Mouse (Mus musculus) thymus, postnatal 0 days (tissue): Measurements from ENCODE around the gene Fam83c. TPM values are rescaled to one million over a fixed set of nuclear protein-coding genes. Genes with fewer than 3 reads are reported as not detected.

Experiments used
- DNase-seq: peaks from one replicate; pipeline ENCODE4 v3.0.0-alpha.2; 2015; ENCODE audit warnings: low spot score
- polyA plus RNA-seq: library from polyadenylated mRNA; unstranded; fragments of >200 nt; fragmentation: Nextera tagmentation; extraction: Ambion mirVana; gene quantifications from 2 replicates; pipeline ENCODE4 v1.2.1, GENCODE M21; 2015

Fam83c gene
- polyA plus RNA-seq, 1 experiment from 2014 or later = 0.05 TPM

GRCm38 (mm10) chr2:155794674-155795445 lies 39.8 kb downstream of the Fam83c start:
- no peak for DNase-seq

GRCm38 (mm10) chr2:155792899-155793298 lies 41.8 kb downstream of the Fam83c start:
- DNase-seq = no peak

- no peak for DNase-seq
These were observed 46.4 kb downstream of the Fam83c start for GRCm38 (mm10) chr2:155787949-155788931.

GRCm38 (mm10) chr2:155786905-155787304 lies 47.7 kb downstream of the Fam83c start:
- DNase-seq = no peak

- DNase-seq = no peak
These were observed 50.1 kb downstream of the Fam83c start for GRCm38 (mm10) chr2:155784534-155784933.

- DNase-seq = no peak
These were observed 55.1 kb downstream of the Fam83c start for GRCm38 (mm10) chr2:155779506-155779905.

GRCm38 (mm10) chr2:155779066-155779465 lies 55.6 kb downstream of the Fam83c start:
- DNase-seq = no peak

GRCm38 (mm10) chr2:155778004-155778403 lies 56.6 kb downstream of the Fam83c start:
- DNase-seq = no peak

- DNase-seq = no peak
These were observed 57.0 kb downstream of the Fam83c start for GRCm38 (mm10) chr2:155777688-155777985.

Other genes starting within 250 kb of the Fam83c start
- gene Gss, start 242.0 kb downstream of the Fam83c start, polyA plus RNA-seq = 29.4 and 33.8 TPM in 2 replicates
- 0.17 and 0.18 TPM in 2 replicates for gene Myh7b, start 223.6 kb downstream of the Fam83c start, polyA plus RNA-seq
- gene Trpc4ap, start 142.5 kb downstream of the Fam83c start, polyA plus RNA-seq = 191 and 217 TPM in 2 replicates
- gene Edem2, start 105.4 kb downstream of the Fam83c start, polyA plus RNA-seq = 49.2 and 50.8 TPM in 2 replicates
- gene Gm17581, start 99.0 kb downstream of the Fam83c start, polyA plus RNA-seq = not detected in 2 replicates
- 3.3 and 4.4 TPM in 2 replicates for gene Procr, start 83.7 kb downstream of the Fam83c start, polyA plus RNA-seq
- gene Mmp24, start 59.5 kb downstream of the Fam83c start, polyA plus RNA-seq = 0.06 and 0.07 TPM in 2 replicates
- gene BC029722, start 15.4 kb downstream of the Fam83c start, polyA plus RNA-seq = 24.0 and 24.4 TPM in 2 replicates
- 232 and 242 TPM in 2 replicates for gene Eif6, start 7.9 kb downstream of the Fam83c start, polyA plus RNA-seq
- gene Uqcc1, start 95.5 kb upstream of the Fam83c start, polyA plus RNA-seq = 56.9 and 58.2 TPM in 2 replicates
- not detected in 2 replicates for gene Gm15557, start 105.9 kb upstream of the Fam83c start, polyA plus RNA-seq
- 0.22 and 0.25 TPM in 2 replicates for gene Gdf5, start 110.5 kb upstream of the Fam83c start, polyA plus RNA-seq
- 16.6 and 23.4 TPM in 2 replicates for gene Cep250, start 121.6 kb upstream of the Fam83c start, polyA plus RNA-seq
- 2.1 TPM in 2 replicates for gene 6430550D23Rik, start 173.1 kb upstream of the Fam83c start, polyA plus RNA-seq
- 175 and 186 TPM in 2 replicates for gene Ergic3, start 173.2 kb upstream of the Fam83c start, polyA plus RNA-seq
- gene Fer1l4, start 218.1 kb upstream of the Fam83c start, polyA plus RNA-seq = 0.04 and 0.07 TPM in 2 replicates
- gene Spag4, start 230.3 kb upstream of the Fam83c start, polyA plus RNA-seq = 0.90 and 0.98 TPM in 2 replicates